Mouse (Mus musculus) lung, embryonic 16.5 days (tissue): ENCODE measurements around the gene Cryaa. TPM values are rescaled to one million over a fixed set of nuclear protein-coding genes. Genes with fewer than 3 reads are reported as not detected.
A peak's percentile ranks its signal among the peaks of the same experiment; 100 is the strongest.

Experiments
- ATAC-seq: fragments of 200-750 bp; cut with Nextera tagmentation; 2 replicates; pipeline ENCODE4 v1.8.0; 2017; ENCODE audit warnings: low read depth, mild to moderate bottlenecking, moderate library complexity
- H3K27ac ChIP-seq: fragments of 300-500 bp; sonication (generic); 2 replicates; pipeline ENCODE4 v1.5.1; 2014; ENCODE audit warnings: mild to moderate bottlenecking, control low read depth, low read length
- H3K27me3 ChIP-seq: fragments of 300-500 bp; sonication (generic); 2 replicates; pipeline ENCODE4 v1.6.1; 2014; ENCODE audit warnings: low read depth, low read length, mixed read lengths; ENCODE audit not compliant: control insufficient read depth, insufficient read depth
- H3K36me3 ChIP-seq: fragments of 300-500 bp; sonication (generic); 2 replicates; pipeline ENCODE4 v1.6.1; 2014; ENCODE audit warnings: low read length; ENCODE audit not compliant: control insufficient read depth, insufficient read depth
- H3K4me1 ChIP-seq: fragments of 300-500 bp; sonication (generic); replicated peaks from 2 replicates; pipeline ENCODE4 v1.6.1; 2014; ENCODE audit warnings: low read length, mixed read lengths; ENCODE audit not compliant: control insufficient read depth, insufficient read depth
- H3K4me2 ChIP-seq: fragments of 300-500 bp; sonication (generic); 2 replicates; pipeline ENCODE4 v1.6.1; 2014; ENCODE audit warnings: low read depth, low read length, control low read depth
- H3K4me3 ChIP-seq: fragments of 300-500 bp; sonication (generic); 2 replicates; pipeline ENCODE4 v1.5.1; 2014; ENCODE audit warnings: mild to moderate bottlenecking, low read length, control low read depth
- H3K9ac ChIP-seq: fragments of 300-500 bp; sonication (generic); 2 replicates; pipeline ENCODE4 v1.6.1; 2014; ENCODE audit warnings: low read length, control low read depth
- H3K9me3 ChIP-seq: fragments of 300-500 bp; sonication (generic); 2 replicates; pipeline ENCODE4 v1.6.1; 2016; ENCODE audit warnings: low read length; ENCODE audit not compliant: control insufficient read depth
- WGBS: fragments of 180-500 bp; shearing (Covaris S2); extraction: QIAGEN DNeasy Blood & Tissue Kit; methylation state at CpG from one replicate; pipeline ENCODE4 v1.1.7; 2014; 5-methylcytosine and 5-hydroxymethylcytosine counted together
- polyA plus RNA-seq: library from polyadenylated mRNA; unstranded; fragments of >200 nt; fragmentation: Nextera tagmentation; extraction: Ambion mirVana; gene quantifications from 2 replicates; pipeline ENCODE4 v1.2.1, GENCODE M21; 2015

The Cryaa gene
- polyA plus RNA-seq, 1 experiment from 2014 or later = 0.36 TPM

DNA sequence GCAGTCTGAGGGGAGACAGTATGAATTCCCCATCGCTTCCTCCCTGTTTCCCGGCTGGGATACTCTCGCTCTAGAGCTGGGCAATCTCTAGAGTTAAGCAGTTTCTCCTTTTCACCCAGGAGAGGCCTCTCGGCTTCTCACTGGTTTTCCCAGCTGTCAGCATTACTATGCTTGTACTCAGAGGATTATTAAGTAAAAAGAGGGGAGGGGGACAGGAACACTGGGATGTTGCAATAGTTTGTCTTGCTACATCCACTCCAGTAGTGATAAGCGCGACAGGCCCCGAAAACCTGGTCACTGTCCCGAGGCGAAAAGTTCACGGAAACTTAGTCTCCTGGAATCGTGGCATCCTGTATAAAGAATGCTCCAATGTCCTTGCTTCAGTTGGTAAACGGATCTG is 5.3 kb upstream of the Cryaa start:
- Histone ChIP-seq H3K27me3 (no peaks in the 10 kb centered on the region), H3K27ac (no peak overlapping the region), H3K9me3 (no peaks in the 10 kb centered on the region), H3K4me1 (no peaks in the 10 kb centered on the region), H3K36me3 (no peaks in the 10 kb centered on the region), H3K9ac (no peak overlapping the region), H3K4me3 (no peak overlapping the region), H3K4me2 (no peak overlapping the region)
- 72% methylated on average over 12 of the region's 12 CpGs for WGBS
- ATAC-seq = no peak

DNA sequence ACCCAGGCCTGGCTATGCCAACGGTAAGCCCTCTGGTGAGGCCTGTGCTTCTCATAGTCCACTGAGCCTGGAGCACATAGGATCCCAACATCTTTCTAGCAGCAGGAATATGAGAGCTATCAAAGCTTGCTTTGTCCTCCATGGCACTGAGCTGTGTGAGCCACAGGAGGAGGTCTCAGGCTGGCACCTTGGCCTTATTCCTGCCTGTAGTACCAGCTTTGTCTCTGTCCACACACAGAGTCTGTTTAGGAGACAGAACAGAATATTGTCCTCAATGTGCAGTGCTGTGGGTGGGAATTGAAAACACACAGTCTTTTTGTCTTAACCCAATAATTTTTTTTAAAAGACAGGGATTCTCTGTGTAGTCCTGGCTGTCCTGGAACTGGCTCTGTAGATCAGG is 3.2 kb upstream of the Cryaa start:
- H3K9ac ChIP-seq = no peak overlapping the region
- no peak overlapping the region for H3K4me2 ChIP-seq
- H3K27me3 ChIP-seq = no peaks in the 10 kb centered on the region
- no peak overlapping the region for H3K4me3 ChIP-seq
- H3K36me3 ChIP-seq = no peaks in the 10 kb centered on the region
- H3K9me3 ChIP-seq = no peaks in the 10 kb centered on the region
- H3K4me1 ChIP-seq = no peaks in the 10 kb centered on the region
- ATAC-seq = no peak
- H3K27ac ChIP-seq = no peak overlapping the region
- WGBS = 39% methylated on average over 1 of the region's 1 CpGs

DNA sequence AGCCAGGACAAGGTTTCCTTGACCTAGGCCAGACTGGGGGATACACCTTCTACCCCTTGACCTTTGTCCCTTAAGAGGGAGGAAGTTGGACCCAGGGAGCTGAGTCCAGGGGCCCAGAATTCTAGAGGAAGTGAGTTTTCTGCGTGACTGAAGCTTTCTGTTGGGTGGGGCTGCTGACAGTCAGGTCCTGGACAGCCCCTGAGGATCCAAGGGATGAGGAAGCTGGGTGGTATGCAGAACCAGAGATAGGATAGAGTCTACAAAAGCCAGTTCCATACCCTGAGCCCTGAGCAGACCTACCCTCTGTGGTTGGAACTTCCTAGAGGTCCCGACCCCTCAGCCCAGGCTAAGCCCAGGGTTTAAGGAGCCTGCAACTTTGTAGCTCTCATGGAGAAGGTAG is 2.8 kb downstream of the Cryaa start:
- Histone ChIP-seq H3K36me3 (no peaks in the 10 kb centered on the region), H3K4me1 (no peaks in the 10 kb centered on the region), H3K4me2 (no peak overlapping the region), H3K9me3 (no peaks in the 10 kb centered on the region), H3K27me3 (no peaks in the 10 kb centered on the region), H3K27ac (no peak overlapping the region), H3K4me3 (no peak overlapping the region), H3K9ac (no peak overlapping the region)
- no peak for ATAC-seq
- 67% methylated on average over 2 of the region's 2 CpGs for WGBS

DNA sequence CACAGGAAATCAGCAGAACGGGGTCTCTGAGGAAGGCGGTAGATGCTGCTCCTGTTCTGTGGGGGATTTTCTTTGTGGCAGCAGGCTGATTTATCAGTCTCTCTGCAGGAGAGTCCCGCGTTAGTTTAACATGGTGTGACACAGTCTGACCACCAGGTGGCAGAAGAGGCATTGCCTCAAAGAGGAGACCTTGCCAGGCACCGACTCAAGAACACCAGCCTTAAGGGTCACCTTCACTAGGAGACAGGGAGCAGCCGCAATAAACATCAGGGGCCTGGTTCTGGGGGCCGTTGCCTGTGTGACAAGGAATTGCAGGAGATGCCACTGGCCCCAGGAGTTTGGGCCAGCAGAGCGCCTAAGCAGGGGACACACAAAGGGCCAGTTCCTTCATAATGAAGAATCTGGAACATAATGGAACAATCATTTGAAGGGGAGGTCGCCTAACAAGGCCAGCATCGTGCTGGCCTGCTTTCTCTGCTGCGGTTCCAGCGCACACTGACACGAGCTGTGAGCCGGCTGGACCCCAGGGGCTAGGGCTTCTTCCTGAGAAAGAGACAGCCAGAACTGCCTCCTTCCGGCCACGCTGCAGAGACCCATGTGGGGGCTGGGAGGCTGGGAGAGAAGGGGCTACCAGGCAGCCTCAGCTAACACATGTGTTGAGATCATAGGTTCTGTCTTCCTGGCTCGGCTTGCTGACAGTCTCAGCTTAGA is 8.1 kb downstream of the Cryaa start:
- Histone ChIP-seq H3K4me3 (no peak overlapping the region), H3K27ac (peak overlapping the region; percentile 94), H3K9ac (peak overlapping the region; percentile 34), H3K36me3 (no peaks in the 10 kb centered on the region), H3K4me1 (peaks cover 12% of the 10 kb centered on the region), H3K27me3 (no peaks in the 10 kb centered on the region), H3K4me2 (peak overlapping the region; percentile 35), H3K9me3 (no peaks in the 10 kb centered on the region)
- 7% methylated on average over 17 of the region's 17 CpGs for WGBS
- peak; percentile 76 for ATAC-seq

DNA sequence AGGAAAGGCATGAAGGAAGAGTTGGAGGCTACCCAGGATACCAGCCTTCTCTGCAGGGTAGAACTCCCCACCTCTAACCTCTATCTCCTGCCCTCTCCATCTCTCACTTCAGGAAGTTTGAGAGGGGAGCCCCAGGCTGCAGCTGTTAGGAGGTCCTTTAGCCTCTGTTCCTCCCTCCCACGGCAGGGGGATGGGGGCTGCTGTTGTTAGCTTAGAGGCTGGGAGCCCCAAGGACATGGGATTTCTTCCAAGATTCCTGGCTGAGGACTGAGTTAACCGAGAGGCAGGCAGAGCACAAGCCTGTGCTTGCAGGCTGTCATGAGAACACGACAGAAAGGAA is 8.6 kb downstream of the Cryaa start:
- Histone ChIP-seq H3K4me1 (peaks cover 12% of the 10 kb centered on the region), H3K4me2 (0 out of 2 replicates have a peak overlapping the region, but pooled peaks have one; percentile 35), H3K27me3 (no peaks in the 10 kb centered on the region), H3K36me3 (no peaks in the 10 kb centered on the region), H3K27ac (peak overlapping the region; percentile 94), H3K9me3 (no peaks in the 10 kb centered on the region), H3K4me3 (no peak overlapping the region), H3K9ac (peak overlapping the region; percentile 34)
- WGBS = 13% methylated on average over 3 of the region's 3 CpGs
- peak; percentile 84 for ATAC-seq

DNA sequence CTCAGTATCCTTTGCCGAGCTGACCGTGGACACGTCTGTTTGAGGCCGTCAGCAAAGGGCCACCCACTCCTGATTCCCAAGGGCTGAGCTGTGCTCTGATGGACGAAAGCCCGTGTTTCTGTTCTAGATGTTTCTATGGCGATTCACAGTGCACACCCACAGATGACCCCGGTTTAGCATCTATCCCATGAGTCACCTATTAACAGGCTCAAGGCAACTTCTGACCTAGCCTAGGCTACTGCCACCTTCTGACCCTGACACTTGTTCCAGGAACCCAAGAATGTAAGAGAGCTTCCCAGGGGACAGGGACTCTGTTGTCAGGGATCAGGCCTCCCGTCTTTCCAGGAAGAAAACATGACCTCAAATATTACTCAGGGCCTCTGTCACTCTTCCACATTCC is 10.5 kb downstream of the Cryaa start:
- no peak overlapping the region for H3K27ac ChIP-seq
- WGBS = 55% methylated on average over 9 of the region's 9 CpGs
- no peaks in the 10 kb centered on the region for H3K9me3 ChIP-seq
- no peaks in the 10 kb centered on the region for H3K27me3 ChIP-seq
- no peak overlapping the region for H3K4me3 ChIP-seq
- no peak for ATAC-seq
- H3K4me1 ChIP-seq = peaks cover 16% of the 10 kb centered on the region
- no peak overlapping the region for H3K4me2 ChIP-seq
- H3K36me3 ChIP-seq = no peaks in the 10 kb centered on the region
- no peak overlapping the region for H3K9ac ChIP-seq

DNA sequence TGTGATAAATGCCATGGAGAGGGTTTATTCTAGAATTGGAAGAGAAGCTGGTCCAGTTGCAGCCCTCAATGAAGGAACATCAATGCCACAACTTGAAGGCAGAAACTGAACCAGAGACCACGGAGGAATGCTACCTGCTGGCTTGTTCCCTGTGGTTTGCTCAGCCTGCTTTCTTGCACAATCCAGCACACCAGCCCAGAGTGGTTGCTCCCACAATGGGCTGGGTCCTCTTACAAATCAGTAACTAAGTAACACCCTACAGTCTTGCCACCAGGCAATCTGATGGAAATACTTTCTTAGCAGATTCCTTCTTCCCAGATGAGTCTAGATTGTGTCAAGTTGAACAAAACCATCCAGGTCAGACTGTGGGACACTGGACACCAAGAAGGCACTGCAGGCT is 12.0 kb downstream of the Cryaa start:
- H3K9me3 ChIP-seq = no peaks in the 10 kb centered on the region
- 54% methylated on average over 1 of the region's 1 CpGs for WGBS
- H3K4me3 ChIP-seq = no peak overlapping the region
- ATAC-seq = no peak
- H3K36me3 ChIP-seq = no peaks in the 10 kb centered on the region
- H3K9ac ChIP-seq = no peak overlapping the region
- no peak overlapping the region for H3K27ac ChIP-seq
- peaks cover 28% of the 10 kb centered on the region for H3K4me1 ChIP-seq
- H3K27me3 ChIP-seq = no peaks in the 10 kb centered on the region
- no peak overlapping the region for H3K4me2 ChIP-seq

DNA sequence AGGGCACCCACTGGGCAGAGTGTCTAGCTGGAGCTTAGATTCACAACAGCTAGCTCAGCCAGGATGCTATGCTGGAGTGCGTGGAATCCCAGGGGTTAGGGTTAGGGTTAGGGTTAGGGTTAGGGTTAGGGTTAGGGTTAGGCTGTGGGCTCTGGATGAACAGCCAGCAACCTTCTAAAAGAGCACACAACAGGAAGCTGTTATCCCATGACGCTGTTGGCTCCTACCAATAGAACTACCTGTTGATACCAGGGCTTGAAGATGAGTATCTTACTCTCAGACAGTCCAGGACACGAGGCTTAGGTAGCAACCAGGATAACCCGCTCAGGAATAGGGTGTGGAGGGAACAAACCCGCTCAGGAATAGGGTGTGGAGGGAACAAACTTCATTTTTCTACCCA is 15.3 kb downstream of the Cryaa start:
- Histone ChIP-seq H3K9ac (no peak overlapping the region), H3K27ac (no peak overlapping the region), H3K4me3 (no peak overlapping the region), H3K36me3 (no peaks in the 10 kb centered on the region), H3K4me1 (peaks cover 16% of the 10 kb centered on the region), H3K4me2 (peak overlapping the region; percentile 41; the same call in 1 of the 2 replicates), H3K9me3 (no peaks in the 10 kb centered on the region), H3K27me3 (no peaks in the 10 kb centered on the region)
- 34% methylated on average over 5 of the region's 5 CpGs for WGBS
- ATAC-seq = peak; percentile 24; the same call in 1 of the 2 replicates

DNA sequence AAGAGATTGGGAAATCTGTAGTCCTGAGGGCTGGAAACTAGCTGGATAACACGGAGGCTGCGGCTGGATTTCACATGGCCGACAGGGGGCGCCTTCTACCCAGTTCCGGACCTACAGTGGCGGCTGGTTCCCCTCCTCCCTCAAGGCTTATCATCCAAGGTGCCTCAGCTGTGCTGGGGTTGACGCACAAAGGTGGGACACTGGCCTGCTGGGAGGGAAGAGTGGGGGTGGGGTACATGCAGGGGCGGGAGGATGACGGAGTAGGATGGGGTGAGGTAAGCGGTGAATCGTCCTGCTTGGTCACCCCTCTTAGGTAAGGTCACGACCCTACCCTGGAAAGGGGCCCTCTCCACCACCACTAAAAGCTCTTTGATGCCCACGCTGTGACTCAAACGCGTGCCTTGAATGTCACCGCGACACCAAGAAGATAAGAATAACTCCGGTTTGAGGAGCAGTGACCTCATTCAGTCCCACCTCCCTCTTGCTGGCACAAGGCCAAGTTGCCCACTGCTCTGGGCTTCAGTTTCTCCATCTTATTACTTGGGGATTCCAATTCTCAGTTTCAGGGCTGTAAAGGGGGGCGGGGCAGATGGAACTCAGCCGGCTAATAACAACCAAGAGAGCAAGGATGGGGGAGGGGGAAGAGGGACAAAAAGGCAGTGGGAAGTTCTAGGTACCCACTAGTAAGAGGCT is 15.9 kb downstream of the Cryaa start:
- H3K4me3 ChIP-seq = 0 out of 2 replicates have a peak overlapping the region, but pooled peaks have one; percentile 2
- peak; percentile 82 for ATAC-seq
- peak overlapping the region; percentile 10; the same call in 1 of the 2 replicates for H3K9ac ChIP-seq
- WGBS = 1% methylated on average over 20 of the region's 20 CpGs
- H3K4me1 ChIP-seq = peaks cover 16% of the 10 kb centered on the region
- H3K36me3 ChIP-seq = no peaks in the 10 kb centered on the region
- H3K27ac ChIP-seq = no peak overlapping the region
- H3K9me3 ChIP-seq = no peaks in the 10 kb centered on the region
- peak overlapping the region; percentile 41 for H3K4me2 ChIP-seq
- H3K27me3 ChIP-seq = no peaks in the 10 kb centered on the region
